Mouse (Mus musculus): ENCODE data around the gene Olfr1390. TPM values are rescaled to one million over a fixed set of nuclear protein-coding genes. Genes with fewer than 3 reads are reported as not detected.
"Not testable (repeated sequence)": the region's sequence is repeated elsewhere in the genome, so short reads cannot be mapped to it uniquely, and the experiment has no call there.

The Olfr1390 gene
- polyA plus RNA-seq (2016; fragmentation: Nextera tagmentation; extraction: Ambion mirVana): not detected in 2 replicates

DNA sequence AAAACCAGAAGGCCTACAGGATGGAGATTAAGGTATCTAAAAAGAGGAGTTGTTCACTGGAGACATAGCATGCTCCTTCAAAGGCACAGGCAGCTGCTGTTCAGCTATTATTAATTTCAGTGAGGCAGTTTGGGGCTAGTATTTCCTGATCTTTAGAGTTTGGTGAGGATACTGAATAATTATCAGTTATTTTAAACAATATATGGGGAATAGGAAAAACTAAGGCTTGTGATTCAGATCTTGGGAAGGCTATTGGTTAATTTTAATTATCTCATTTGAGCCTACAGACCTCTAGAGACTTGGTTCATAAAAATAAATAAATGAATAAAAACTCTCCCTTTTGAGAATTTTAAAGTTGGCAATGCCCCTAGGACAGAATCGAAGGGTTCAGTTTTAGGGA, at the start of gene Olfr1390:
TSS of gene Olfr1390 (plus strand) at position 301 of the 400 bp plus-strand sequence.
- Histone ChIP-seq H3K4me3 (no peak within 1 kb of the TSS), H3K4me1 (replicated peaks) (no peaks in the 10 kb centered on the region), H3K27ac (no peak within 1 kb of the TSS), H3K36me3 (no peaks in the 10 kb centered on the region), H3K9me3 (no peaks in the 10 kb centered on the region), H3K27me3 (ENCODE audit: insufficient read depth, poor library complexity, severe bottlenecking) (no peaks in the 10 kb centered on the region)
- 94% methylated on average over 1 of the region's 1 CpGs for WGBS
- no peak for DNase-seq (ENCODE audit: low spot score)

DNA sequence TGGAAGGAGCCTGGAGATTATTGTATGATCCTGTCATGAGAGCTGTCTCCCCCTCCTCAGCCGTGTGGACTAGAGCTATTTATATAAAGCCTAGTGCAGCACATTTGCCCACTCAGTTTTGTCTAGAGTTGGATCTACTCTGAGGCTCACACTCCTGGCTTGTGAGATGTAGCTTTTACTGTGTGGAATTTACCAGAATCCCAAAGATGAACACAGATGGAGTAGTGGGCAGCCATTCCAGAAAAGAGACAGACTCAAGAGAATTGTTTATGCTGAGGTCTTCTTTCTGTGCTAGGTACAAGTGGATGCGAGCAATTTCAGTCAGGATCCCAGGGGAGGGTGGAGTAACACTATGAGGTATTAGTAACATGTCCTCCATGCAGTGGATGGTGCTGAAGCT, 47.7 kb upstream of the Olfr1390 start:
- no peaks in the 10 kb centered on the region for H3K4me1 ChIP-seq (replicated peaks)
- H3K27ac ChIP-seq: no peak overlapping the region
- H3K27me3 ChIP-seq (ENCODE audit: insufficient read depth, poor library complexity, severe bottlenecking): no peaks in the 10 kb centered on the region
- no peaks in the 10 kb centered on the region for H3K9me3 ChIP-seq
- no peak for DNase-seq (ENCODE audit: low spot score)
- no peak overlapping the region for H3K4me3 ChIP-seq
- WGBS: 86% methylated on average over 2 of the region's 2 CpGs
- H3K36me3 ChIP-seq: no peaks in the 10 kb centered on the region

DNA sequence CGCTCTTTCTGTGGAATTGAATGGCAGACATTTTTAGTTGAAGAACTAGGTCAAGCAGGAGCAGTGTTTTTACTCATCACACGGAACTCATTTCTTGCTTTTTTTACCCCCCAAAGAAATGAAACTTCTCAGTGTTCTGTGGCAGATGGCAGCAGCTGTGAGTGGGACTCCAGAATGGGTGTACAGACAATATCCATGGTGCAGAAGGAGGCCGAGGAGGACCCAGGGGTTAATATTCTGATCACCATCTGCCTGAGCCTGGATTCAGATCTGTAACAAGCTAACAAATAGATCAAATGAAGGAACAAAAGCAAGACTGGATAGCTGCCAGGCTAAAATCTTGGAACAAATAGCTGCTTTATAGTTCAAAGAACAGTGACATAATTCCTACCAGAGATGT, 42.2 kb upstream of the Olfr1390 start:
- H3K27me3 ChIP-seq (ENCODE audit: insufficient read depth, poor library complexity, severe bottlenecking): no peaks in the 10 kb centered on the region
- no peak overlapping the region for H3K4me3 ChIP-seq
- no peaks in the 10 kb centered on the region for H3K9me3 ChIP-seq

DNA sequence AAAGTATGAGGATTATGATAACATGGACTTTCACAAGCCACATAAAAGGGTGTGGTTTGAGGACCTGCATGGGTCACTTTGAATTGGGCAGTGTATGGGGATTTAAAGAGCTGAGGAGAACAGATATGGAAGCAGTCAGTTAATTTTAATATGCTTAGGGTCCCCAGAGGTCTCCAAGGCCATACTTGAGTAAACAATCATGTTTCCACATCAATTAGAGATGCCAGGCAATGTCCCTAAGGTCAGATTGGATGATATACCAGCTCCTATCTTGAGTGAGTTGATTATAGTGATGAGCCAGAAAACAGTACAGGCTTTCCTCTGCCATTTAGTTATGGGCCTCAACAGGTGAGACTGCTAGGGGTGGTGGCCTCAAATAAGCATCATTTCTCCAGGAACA, 30.5 kb upstream of the Olfr1390 start, which contains the start of gene Olfr10:
TSS of gene Olfr10 (plus strand) at position 301 of the 400 bp plus-strand sequence.
- no peaks in the 10 kb centered on the region for H3K36me3 ChIP-seq
- H3K9me3 ChIP-seq: no peaks in the 10 kb centered on the region
- H3K4me1 ChIP-seq (replicated peaks): no peaks in the 10 kb centered on the region
- no peaks in the 10 kb centered on the region for H3K27me3 ChIP-seq (ENCODE audit: insufficient read depth, poor library complexity, severe bottlenecking)
- no peak for DNase-seq (ENCODE audit: low spot score)
- no peak within 1 kb of the TSS for H3K4me3 ChIP-seq
- no peak within 1 kb of the TSS for H3K27ac ChIP-seq

More for the DNA sequence above, 42.2 kb upstream of the Olfr1390 start:
- Histone ChIP-seq H3K36me3 (no peaks in the 10 kb centered on the region), H3K27ac (no peak overlapping the region), H3K4me1 (replicated peaks) (no peaks in the 10 kb centered on the region)
- DNase-seq (ENCODE audit: low spot score): no peak
- WGBS: 82% methylated on average over 3 of the region's 3 CpGs

- not testable (repeated sequence) for H3K4me3 ChIP-seq; H3K9me3 ChIP-seq; H3K27ac ChIP-seq; H3K36me3 ChIP-seq; H3K27me3 ChIP-seq (ENCODE audit: insufficient read depth, poor library complexity, severe bottlenecking); DNase-seq (ENCODE audit: low spot score); H3K4me1 ChIP-seq (replicated peaks)
- 89% methylated on average over 5 of the region's 5 CpGs for WGBS
Measured at GRCm38 (mm10) chr11:49308547-49308946, 26.4 kb upstream of the Olfr1390 start.

GRCm38 (mm10) chr11:49322442-49322841, 12.5 kb upstream of the Olfr1390 start, which contains the start of gene Olfr1391:
Gene Olfr1391, plus strand, starts transcription at chr11:49322742.
- Histone ChIP-seq H3K27me3 (ENCODE audit: insufficient read depth, poor library complexity, severe bottlenecking) (no peaks in the 10 kb centered on the region), H3K36me3 (no peaks in the 10 kb centered on the region), H3K9me3 (no peaks in the 10 kb centered on the region), H3K4me3 (no peak within 1 kb of the TSS), H3K27ac (no peak within 1 kb of the TSS), H3K4me1 (replicated peaks) (no peaks in the 10 kb centered on the region)
- 78% methylated on average over 2 of the region's 2 CpGs for WGBS
- DNase-seq (ENCODE audit: low spot score): no peak

DNA sequence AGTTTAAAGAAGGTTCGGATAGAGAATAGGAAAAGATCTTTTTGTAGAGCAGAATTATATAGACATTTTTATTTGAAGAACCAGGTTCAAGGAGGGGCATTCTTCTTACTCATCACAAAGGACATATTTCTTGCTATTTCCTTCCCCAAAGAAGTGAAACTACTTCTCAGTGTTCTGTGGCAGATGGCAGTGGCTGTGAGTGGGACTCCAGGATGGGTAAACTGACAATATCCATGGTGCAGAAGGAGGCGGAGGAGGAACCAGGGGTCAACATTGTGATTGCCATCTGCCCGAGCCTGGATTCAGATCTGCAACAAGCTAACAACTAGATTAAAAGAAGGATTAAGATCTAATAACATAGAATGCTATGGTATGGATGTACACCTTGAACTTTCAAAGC, 8.3 kb upstream of the Olfr1390 start:
- Histone ChIP-seq H3K9me3 (no peaks in the 10 kb centered on the region), H3K36me3 (no peaks in the 10 kb centered on the region), H3K4me1 (replicated peaks) (no peaks in the 10 kb centered on the region), H3K4me3 (no peak overlapping the region), H3K27ac (no peak overlapping the region), H3K27me3 (ENCODE audit: insufficient read depth, poor library complexity, severe bottlenecking) (no peaks in the 10 kb centered on the region)
- DNase-seq (ENCODE audit: low spot score): no peak
- 80% methylated on average over 3 of the region's 3 CpGs for WGBS

GRCm38 (mm10) chr11:49329686-49330085, 5.3 kb upstream of the Olfr1390 start:
- no peak overlapping the region for H3K27ac ChIP-seq
- H3K36me3 ChIP-seq: no peaks in the 10 kb centered on the region
- no peaks in the 10 kb centered on the region for H3K4me1 ChIP-seq (replicated peaks)
- DNase-seq (ENCODE audit: low spot score): no peak
- no peaks in the 10 kb centered on the region for H3K9me3 ChIP-seq
- H3K27me3 ChIP-seq (ENCODE audit: insufficient read depth, poor library complexity, severe bottlenecking): no peaks in the 10 kb centered on the region
- WGBS: 77% methylated on average over 1 of the region's 1 CpGs
- no peak overlapping the region for H3K4me3 ChIP-seq

GRCm38 (mm10) chr11:49337150-49337832, 2.3 kb downstream of the Olfr1390 start:
- no peak for DNase-seq (ENCODE audit: low spot score)
- 78% methylated on average over 4 of the region's 4 CpGs for WGBS
- Histone ChIP-seq H3K9me3 (no peaks in the 10 kb centered on the region), H3K4me3 (no peak overlapping the region), H3K36me3 (no peaks in the 10 kb centered on the region), H3K4me1 (replicated peaks) (no peaks in the 10 kb centered on the region), H3K27ac (no peak overlapping the region), H3K27me3 (ENCODE audit: insufficient read depth, poor library complexity, severe bottlenecking) (no peaks in the 10 kb centered on the region)

- H3K9me3 ChIP-seq: no peaks in the 10 kb centered on the region
- DNase-seq (ENCODE audit: low spot score): no peak
- H3K4me3 ChIP-seq: no peak overlapping the region
- H3K36me3 ChIP-seq: no peaks in the 10 kb centered on the region
- no peaks in the 10 kb centered on the region for H3K27me3 ChIP-seq (ENCODE audit: insufficient read depth, poor library complexity, severe bottlenecking)
- H3K4me1 ChIP-seq (replicated peaks): no peaks in the 10 kb centered on the region
- H3K27ac ChIP-seq: no peak overlapping the region
Measured at GRCm38 (mm10) chr11:49383133-49383532, 48.1 kb downstream of the Olfr1390 start.

- not testable (repeated sequence) for H3K4me3 ChIP-seq; H3K27ac ChIP-seq; H3K36me3 ChIP-seq; H3K4me1 ChIP-seq (replicated peaks); H3K9me3 ChIP-seq; DNase-seq (ENCODE audit: low spot score); H3K27me3 ChIP-seq (ENCODE audit: insufficient read depth, poor library complexity, severe bottlenecking)
- 91% methylated on average over 7 of the region's 7 CpGs for WGBS
Measured at GRCm38 (mm10) chr11:49386118-49386517, 51.1 kb downstream of the Olfr1390 start.

All from hindbrain, embryonic 10.5 days (tissue).